Mouse (Mus musculus) right cerebral cortex, postnatal 10 days (tissue): Measurements from ENCODE around the gene Unc5b.

Experiments used
- DNase-seq, 2 experiments: peaks; one replicate each; pipeline ENCODE4 v3.0.0; 2021; ENCODE audit warnings: low spot score in 2 of 2

The Unc5b gene

DNA sequence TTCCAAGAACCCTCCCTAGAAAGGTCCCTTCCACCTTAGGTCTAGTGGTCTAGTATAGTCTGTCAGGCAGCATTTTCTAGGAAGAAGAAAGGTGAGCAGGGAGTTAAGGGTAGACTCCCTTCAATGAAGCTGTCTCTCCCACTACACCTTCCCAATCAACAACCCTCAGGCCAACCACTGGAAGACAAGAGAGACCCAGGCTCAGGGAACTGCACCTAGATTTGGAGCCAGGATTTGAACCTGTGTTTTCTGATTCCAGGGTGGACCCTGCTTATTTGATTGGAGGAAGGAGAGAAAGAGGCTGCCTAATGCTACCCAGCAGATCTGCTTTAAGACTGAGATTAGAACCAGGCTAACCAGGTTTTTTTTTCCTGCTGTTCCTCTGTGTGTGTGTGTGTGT, 10.1 kb downstream of the Unc5b start:
- no peak for DNase-seq

DNA sequence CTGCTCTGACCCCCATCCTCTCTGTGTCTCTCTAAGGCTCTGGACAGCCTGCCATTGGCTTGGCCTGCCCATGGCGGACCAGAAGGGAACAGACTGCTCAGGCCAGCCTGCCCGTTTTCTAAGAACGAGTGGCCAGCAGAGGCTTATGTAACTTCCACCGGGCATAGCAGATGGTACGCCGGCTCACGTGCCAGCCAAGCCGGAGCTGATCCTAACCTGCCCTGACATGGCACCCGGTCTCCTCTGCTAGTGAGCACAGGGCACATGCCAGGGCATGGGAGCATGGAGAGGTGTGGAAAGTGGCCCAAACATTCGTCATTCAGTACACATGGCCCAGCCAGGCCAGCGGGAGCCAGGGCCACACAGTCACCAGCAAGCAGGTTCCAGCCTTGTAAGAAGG, 10.8 kb downstream of the Unc5b start:
- DNase-seq: peak; percentile 32 to 45

DNA sequence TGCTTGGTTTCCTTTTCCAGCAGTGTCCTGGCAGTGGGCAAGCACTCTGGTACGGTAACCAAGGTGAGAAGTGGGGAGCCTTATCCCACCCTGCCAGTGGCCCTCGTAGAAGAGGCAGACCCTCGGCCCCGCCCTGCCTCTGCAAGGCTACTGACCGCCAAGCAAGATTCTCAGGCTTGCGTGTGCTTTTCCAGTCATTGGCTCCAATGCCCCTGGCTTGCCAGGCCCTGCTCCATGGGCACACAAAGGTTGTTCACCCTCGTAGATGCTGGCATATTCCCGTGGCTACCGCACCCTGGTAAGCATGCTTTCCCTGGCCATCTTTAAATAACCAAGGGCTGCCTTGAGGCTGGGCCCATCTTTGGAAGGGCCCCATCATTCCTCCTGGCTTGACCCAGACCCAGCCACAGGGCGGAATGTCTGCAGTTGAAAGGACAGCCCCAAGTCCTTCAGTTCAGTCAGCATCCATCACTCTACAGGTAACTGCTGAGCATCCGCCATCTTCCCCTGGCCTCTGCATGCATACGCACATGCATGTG, 11.7 kb downstream of the Unc5b start:
- no peak for DNase-seq

DNA sequence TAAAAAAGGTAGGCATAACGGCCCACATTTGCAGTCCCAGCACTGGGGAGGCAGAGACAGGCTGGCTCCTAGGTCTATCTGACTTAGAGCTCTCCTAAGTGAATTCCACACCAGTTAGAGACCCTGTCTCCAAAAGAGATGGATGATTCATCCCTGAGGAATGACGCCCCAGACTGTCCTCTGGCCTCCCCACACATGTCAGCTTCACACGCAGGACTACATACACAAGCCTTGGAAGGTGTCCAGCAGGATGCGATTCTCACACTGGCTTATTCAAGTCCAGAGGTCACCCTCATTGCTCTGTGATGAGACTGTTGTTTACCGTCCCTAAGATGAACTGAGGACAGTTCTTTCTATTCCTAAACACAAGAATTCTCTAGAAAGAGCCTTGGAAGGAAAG, 12.2 kb downstream of the Unc5b start:
- DNase-seq: no peak

DNA sequence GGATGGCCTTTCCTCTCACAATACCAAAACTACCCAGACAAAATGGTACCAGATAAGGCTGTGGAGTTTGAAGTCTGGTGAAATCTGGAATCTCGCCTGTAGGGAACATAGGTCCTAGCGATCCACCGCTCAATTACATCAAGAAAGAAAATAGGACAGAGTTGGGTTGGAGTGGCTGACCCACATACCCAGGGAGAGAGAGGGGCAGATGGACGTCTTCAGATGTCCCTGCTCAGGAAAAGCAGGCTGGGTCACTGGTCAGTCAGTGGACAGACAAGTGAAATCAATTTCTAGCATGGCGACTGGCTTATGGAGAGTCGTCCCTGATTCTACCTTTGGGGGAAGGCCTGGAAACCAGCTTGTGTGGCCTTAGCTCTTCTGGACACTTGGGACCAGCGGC, 12.7 kb downstream of the Unc5b start:
- DNase-seq: no peak

DNA sequence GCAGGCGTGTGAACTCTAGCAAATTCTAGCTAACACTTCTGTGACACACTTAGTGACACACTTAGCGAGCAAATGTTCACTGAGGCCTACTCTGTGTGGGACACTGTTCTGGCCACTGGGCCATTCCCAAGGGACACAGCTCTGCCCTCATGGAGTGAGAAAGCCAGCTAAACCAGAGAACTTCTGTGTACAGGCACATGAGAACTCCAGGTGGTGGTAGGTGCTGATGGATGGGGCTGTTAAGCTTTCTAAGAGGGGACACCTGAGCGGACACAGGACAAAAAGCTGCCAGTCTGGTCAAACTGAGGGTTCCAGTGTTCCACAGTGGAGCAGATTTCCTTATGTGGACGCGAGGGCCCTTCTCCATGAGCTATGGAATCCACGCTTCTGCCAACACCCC, 13.5 kb downstream of the Unc5b start:
- DNase-seq: no peak

DNA sequence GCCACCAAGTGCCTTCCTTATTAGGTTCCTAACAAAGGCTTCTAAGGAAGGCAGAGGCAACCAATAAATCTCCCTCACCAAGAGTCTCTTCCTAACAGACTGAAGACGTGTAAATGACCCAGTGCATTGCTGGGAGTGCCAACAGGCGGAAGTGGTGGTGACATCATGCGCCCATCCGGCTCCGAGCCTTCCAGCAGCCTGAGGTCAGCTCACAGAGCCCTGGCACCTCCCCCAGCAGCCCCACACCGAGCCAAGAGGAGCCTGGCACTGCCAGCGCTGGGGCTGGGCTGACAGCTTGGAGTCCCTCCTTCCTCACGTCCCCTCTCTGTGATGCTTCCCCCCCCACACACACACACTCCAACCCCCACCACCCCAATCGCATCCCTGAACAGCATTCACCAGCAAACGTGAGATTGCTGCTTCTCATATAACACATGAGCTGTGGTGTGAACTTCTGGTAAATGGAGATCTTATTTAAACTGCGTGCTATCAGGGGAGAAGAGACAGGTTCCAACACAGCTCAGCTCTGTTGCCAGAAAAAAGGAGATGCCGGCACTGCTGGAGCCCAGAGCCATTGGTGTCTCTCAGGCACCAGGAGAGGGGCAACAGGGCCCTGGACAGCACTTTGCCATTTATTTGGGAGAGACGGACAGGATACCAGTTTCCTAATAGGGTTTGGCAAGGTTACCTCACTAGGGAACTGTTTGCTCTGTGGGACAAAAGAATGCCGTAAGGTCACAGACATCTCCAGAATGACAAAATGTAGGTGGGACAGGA, 14.3 kb downstream of the Unc5b start:
- DNase-seq: peak; percentile 76 to 79

DNA sequence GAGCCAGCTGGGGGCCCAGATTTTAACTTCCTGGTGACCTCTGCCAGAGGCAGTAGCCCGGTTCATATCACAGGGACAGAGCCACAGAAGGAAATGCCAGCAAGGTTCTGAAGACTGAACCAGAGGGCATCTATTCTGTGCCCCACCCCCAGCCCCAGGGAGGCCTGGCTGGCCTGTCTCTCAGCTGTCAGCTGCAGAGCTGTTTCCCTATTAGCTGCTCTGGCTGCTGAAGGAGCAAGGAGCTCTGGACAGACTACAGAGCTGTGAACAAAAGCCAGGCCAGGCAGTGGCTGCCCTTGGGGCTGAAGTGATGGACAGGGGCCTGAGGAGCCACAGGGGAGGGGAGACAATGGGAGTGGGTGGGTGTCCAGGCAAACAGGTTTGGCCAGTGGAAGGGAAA, 15.5 kb downstream of the Unc5b start:
- no peak for DNase-seq

DNA sequence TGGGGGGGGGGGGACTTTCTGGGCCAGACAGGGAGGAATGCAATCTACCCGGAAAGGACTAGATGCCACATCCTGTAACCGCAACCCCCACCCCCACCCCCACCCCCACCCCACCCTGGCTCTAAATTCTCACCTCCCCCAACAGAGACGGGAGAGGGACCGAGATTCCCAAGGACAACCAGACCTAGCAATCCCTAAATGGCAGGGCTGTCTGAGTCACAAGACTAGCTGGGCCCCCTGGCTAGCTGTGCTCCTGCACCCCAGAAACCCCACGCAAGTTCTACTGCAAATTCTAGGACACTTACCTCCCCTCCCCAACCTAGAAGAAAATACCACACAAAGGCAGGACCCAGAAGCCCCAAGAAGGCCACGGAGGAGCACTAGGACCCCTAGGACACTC, 16.3 kb downstream of the Unc5b start:
- DNase-seq: no peak

DNA sequence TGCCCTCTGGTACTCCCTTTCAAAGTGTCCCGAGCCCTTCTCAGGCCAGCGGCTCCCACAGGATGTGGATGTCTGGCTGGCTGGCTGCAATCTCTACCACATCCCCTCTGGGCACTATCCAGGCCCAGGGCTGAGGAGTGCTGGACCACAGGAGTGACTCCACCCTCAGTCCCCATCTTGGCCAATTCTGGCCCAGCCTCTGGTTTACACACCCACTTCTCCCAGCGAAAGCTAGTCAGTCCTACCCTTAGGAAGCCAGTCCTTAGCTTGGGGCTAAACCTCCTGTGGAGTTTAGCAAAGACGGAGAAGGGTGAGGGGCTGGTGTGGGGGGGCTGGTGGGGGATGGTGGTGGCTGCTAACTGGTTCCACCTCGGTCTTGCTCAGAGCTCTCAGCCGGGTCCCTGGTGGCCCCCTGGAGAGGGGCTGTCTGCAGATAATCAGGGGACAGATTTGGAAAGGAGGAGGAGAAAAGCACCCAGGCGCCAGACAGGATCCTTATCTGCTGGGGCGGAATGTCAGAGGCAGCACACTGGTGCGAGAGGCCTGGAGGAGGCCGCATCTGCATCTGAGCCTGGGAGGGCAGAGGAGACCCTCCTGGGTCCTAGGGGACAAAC, 16.8 kb downstream of the Unc5b start:
- DNase-seq: no peak

DNA sequence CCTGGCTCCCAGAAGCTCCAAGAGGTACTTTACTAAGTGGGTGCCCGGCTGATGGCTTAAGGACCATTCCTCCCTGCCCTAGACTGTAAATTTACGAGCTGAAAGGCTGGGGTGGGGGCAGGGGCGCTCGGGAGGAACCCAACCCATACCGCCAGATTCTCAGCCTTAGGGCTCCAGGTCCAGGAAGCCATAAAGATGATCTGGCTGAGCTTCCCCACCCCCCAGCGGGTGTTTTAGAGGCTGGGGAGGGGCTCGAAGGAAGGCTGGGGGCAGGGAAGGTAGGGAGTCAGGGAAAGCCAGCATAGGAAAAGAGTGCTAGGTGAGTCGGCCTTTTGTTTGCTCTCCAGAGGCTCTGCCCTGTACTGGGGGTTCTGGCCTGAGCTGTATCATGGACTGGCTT, 17.8 kb downstream of the Unc5b start:
- no peak for DNase-seq

DNA sequence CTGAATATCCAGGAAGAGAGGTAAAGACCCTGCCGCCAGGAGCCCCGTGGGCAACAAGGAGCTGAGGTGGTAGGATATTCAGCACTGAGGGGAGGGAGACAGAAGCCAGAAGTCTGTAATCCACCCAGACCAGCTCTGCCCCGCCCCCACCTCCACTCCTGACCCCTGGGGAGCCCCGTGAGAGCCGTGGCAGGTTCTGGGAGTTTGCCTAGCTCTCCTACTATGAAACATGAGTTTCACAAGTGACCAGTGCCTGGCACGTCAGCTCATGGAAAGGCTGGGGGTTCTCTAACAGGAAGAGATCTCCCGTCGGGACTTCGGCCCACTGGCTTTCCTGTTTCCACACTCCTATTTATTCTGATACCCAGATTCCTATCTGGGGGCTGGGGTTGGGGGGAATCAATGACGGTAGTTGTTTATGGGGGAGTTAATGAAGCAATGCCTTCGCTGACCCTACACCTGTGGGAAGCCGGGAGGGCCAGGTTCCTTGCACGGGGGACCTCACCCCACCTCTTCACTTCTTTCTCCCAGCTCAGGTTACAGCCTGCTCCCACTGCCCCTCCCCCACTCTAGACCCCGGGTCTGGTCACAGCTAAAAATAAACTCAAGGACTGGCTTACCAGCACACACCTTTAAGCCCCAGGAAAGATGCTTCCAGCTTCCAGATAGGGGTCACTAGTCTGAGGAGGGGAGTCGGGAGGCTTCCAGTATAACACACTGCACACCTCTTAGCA, 19.4 kb downstream of the Unc5b start:
- no peak for DNase-seq

DNA sequence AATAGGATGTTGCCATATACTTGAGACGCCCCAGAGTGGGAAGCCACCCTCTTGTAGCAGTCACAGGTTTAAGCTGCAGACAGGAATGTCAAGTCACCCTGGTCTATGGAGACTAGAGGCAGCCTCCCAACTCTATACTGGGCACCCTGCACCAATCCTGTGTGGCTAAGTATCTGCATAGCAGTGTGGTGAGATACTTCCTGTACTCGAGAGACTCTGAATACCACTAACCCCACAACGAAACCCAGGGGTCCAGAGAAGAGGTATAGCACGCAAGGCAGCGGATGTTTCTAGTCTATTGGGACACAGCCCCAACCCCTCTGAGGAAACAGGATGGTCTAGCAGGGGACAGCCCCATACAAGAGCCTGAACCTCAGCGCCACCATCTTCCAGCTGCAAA, 22.9 kb downstream of the Unc5b start:
- no peak for DNase-seq

DNA sequence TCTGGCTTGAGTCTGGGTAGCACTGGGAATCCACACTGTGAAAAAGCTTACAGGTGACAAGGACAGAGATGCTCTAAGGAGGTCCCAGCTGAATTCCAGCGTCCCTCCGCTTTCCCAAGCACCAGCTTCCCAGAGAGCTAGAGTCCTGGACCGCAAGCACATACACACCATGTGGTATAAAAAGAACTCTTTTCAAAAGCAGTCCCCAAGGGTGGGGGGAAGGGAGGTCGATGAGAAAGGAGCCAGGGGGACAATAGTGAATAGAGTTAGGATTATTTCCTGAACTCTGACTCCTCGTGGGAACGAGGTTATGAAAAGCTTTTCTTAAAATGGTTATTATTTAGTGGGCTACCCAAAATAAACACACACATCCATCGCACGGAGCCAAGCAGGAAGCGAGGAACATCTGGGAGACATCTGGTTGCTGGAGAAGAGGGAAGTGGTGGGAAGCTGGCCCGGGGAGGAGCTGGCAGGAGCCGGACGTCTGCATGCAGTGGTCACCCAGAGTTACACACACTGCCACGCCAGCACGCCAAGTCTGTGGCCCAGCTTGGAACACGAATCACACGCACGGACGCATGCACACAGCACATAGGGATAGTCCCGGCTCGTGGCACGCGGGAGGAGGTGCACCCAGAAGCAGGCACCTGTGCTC, 23.7 kb downstream of the Unc5b start:
- DNase-seq: no peak

DNA sequence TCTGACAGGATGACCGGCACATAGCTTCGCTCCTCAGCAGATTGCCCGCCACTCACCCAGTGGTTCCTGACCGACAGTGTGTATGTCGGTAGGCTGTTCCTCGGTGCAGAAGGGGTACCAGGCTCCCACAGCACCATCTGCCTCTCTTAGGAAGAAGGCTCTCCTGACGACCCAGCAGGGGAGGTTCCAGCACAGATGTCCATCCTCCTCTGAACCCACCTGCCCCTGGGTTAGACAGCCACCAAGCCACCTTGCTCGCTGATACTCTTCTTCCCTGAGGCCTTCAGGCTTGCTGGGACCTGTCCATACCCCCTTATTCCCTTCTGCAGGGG, 25.2 kb downstream of the Unc5b start:
- DNase-seq: no peak

DNA sequence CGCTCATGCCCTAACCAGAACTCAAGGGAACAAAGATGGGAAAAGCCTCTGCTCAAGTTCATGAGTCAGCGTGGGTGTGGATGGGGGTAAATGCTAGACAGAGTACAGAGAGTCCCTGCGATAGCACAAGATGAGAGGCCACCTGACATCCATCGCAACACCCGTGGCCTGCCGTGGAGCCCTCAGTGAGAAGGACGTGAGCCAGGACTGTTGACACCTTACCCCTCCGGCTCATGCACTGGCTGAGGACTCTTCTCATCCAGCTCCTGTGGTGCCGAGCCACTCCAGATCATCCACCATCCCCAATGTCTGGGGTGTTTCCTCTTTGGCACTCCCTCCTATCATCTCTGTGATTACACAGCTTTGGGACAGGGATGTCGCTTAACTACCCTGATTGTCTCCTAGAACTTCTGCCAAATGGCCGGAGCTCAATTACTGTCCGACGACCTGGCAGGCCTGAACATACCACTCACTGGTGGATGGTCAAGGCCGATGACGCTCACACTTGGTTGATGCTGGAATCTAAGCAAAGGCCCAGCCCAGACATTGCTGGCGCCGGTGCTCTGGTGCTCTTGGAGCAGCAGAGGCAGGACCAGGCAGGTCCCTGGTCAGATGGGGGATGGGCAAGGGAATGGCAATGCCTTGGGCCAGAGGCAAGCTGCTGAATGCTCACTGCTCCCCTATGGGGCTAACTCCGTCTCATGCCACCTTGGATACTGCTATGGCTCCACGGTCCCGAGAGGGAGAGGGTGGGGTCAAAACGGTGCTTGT, 25.8 kb downstream of the Unc5b start:
- no peak for DNase-seq

DNA sequence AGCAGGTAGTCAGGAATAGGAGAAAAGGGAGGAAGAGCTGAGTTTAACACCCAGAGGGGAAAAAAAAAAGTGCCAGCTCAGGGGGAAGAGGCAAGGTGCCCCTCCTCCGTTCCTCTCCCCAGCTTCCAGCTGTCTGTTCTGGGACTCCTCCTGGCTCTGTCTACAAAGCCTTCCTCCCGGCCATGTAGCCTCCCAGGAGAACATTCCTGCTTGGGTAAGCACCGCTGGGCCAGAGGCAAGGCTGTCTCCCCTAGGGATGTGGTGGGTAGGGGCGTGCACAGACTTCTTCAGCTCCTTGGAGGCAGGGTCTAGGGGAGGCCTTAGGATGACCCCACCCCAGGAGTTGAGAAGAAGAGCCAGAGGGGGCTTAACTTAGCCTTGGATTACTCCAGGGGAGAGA, 26.5 kb downstream of the Unc5b start:
- no peak for DNase-seq

DNA sequence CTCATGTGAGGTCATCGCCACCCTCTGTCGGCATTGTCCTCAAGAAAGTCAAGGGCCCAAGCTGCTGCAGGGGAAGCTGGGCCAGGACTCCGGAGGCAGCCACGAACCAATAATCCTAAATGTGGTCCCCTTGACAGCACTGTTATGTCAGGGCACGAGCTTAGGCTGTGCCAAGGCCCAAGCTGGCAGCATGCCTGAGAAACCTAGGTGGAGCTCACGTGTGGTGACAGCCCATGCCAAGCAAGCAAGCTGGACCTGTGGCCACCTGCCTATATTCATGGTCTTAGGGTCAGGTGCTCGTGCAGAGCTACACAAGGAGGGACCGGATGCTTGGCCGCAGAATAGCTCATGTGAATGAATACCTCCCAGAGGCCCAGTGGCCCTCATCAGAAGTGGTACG, 27.4 kb downstream of the Unc5b start:
- no peak for DNase-seq

DNA sequence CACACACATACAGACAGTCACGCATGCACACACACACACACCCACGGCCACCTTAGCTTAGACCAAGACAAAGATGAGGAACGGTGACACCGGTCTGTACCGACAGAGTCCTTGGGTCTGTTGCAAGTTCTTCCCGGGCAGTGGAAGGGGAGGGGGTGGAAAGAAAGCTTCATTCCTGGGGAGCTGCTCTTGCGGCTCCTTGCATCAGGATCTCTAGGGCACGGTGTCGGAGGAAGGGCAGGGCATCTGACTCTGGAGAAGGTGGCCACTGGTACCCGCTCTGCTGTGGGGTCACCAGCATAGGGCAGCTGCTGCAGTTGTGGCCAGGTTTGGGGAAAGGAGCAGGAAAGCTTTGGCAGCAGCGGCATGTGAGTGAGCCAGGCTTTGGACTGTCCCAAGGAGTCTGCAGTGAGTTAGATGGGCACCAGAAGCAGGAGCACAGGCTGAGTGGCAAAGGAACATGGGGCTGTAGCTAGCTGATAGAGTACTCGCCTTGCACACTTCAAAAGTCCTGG, 29.4 kb downstream of the Unc5b start:
- DNase-seq: no peak

DNA sequence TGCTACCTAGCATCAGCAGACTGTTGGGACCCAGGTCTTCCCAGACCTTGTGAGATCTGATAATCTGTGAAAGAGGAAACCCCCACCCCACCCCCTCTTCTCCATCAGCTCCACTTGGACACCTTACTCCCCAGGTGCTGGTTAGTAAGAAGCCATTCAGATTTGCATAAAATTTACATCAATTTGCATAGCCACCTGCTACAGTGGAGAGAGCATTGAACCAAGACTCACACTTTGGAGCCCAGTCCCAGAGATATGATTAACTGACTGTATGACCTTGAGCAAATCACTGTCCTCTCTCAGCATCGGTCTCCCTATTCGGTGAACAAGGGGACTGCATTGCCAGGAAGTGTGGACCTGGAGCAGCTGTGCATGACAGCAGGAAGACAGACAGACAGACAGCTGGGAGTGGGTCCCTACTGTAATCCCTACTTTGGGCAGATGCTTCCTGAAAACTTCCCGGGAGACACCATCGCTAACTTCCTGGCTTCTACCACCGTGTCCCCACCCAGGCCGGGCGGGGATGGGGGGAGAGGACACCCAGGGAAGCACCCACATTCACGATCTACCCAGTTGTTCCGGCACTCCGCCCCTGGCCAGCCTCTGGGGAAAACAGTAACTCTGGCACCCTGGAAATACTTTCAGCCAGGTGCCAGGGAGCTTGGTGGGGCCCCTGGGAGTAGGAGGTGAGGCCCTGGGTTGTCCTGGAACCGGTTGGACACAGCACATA, 30.0 kb downstream of the Unc5b start:
- DNase-seq: no peak
